Mouse (Mus musculus): ENCODE measurements around the gene Cd38.

DNA sequence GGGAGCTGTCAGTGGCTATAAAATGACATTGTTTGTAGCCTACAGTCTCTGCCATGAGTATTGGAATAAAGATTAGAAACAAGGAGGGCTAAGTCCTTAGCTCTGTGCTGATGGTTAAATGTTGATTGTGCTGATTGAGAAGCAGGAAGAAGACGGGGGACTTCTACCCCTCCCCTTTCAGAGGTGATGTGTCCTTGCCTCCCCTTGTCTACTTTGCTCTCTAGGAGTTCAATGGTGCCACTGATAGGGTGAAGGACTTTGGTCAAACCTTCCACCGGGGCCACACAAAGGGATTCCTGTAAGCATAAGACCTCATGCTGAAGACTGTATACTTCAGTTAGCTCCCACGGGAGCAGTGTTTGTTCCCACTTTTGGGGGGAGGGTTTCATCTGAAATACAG lies 45.5 kb upstream of the Cd38 start:
- TF ChIP-seq CTCF (IDR thresholded peaks at IDR 0.05; ENCODE audit: low read depth, low read length): no peak
- no peak for TF ChIP-seq POLR2A (IDR thresholded peaks at IDR 0.05; ENCODE audit: insufficient read depth, low read length)
